Mouse (Mus musculus) spleen, adult 12 weeks (tissue): ENCODE measurements at regions not wholly inside any gene's neighbourhood (a gene's known extent, or its start where the extent isn't known, plus 50 kb on each side); places are given as distances from the start of the nearest gene placed in this dataset.

ENCODE experiments used
- DNase-seq: peaks from one replicate; pipeline ENCODE4 v3.0.0; 2022; ENCODE audit warnings: low spot score

DNA sequence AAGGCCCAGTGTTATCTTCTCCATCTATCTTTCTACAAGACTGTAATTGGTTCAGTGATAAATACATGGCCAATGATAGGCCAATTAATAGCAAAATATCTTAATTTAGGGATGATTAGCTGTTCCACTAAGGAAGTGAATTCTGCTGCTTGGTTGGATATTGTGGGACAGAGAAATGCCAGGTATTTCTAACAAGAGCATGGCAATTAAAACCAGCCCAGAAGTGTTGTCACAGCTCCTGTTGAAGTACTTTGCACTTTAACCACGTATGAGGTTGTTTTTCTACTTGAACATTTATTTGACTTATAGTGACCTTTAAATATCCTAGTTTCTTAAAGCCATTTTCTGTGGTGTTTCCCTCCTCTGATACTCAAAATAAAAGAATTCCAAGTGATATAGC is 65.7 kb upstream of the Acsl4 start:
- DNase-seq: no peak

DNA sequence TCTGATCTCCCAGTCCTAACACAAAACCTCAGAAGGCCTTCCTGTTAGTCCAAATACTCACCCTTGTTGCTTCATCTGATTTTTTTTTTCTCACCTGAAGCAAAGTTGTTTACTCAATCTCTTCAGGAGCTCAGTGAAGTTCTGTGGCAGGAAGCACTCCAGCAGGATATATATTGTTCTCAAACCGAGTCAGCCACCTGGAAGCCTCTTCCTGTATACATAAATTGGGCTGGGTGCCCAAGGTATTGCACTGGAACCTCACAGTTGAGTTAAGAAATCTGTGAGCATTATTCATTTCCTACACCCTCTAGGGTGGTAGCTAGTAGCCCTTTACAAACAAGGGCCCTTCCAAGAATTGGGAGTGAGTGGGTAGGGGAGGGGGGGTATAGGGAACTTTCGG is 73.8 kb upstream of the Acsl4 start:
- no peak for DNase-seq

DNA sequence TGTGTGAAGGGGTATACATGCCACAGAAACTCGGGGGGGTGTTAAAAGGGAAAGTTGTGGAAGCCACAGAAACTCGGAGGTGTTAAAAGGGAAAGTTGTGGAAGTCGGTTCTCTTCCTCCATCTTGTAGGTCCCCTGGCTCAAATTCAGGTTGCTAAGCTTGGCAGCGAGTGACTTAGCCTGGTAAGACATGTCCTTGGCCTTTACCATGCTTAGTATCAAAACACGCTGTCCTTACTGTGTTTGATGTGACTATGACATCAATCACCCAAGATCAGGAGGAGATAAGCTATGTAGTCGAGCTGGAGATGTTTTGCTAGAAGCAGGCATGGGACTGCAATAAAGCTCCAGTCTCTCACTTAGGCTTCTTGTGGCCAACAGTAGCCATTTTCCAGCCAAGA is 74.4 kb upstream of the Acsl4 start:
- no peak for DNase-seq

DNA sequence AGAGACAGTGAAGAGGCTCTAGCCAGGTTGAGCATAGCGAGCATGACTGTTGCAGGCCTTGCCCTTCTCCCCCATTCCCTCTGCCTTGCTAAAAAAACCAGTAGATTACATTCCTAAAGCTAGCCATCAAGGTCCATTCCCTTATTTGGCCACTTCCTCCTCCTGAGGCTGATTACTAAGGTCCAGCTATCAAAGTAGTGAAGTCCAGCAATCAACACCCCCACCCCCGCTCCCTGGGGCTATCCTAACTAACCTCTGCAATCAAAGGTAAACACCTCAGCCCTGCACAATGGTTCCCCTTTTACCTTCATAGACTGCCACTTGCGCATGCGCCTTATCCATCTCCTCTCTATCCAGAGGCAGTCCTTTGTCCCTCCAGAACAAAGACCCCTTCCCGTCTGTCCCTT is 77.5 kb upstream of the Acsl4 start:
- DNase-seq: no peak

DNA sequence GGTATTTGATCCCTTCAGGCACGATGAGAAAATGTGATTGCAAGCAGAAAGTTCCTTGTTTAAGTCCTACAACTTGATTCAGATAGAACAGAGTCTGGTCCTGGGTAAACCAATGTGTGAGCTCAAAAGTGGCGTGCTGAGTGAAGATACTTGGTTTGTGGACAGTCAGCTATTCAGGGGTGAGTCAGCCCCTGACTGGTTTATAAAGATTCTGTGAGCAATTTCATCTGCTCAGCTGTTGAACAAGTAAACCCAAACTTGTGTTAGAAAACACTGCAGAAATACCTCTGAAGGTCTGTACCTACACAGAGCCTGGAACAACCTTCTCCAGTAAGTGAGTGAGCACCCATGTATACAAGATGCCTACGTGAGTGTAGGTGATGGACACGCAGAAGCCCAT is 78.1 kb upstream of the Acsl4 start:
- DNase-seq: no peak

DNA sequence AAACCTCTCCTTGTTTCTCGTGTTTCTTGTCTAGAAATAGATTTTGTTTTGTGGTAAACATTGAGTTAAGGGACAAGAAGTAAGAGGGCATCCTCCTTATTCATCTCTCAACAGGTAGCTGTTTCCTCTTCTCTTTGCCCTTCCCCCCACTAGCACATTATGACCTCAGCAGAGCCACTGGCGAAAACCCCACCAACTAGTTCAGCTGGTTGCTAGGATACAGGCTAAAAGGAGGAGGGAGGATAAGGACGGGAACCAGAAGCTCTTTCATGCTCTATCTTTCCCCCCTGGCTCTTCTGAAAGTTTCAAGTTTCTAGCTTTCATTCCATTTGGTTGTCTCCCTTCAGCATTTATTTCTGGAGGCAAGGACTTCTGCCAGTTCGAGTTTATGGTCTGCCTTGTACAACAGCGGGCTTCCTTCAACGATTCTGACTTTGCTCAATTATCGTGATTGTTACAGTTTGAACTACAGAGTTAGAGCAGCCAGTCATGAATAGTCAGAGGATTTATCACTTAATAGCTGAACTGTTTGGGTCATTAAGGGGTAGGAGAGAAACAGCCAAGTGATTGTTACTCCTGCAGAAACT is 78.8 kb upstream of the Acsl4 start:
- no peak for DNase-seq

DNA sequence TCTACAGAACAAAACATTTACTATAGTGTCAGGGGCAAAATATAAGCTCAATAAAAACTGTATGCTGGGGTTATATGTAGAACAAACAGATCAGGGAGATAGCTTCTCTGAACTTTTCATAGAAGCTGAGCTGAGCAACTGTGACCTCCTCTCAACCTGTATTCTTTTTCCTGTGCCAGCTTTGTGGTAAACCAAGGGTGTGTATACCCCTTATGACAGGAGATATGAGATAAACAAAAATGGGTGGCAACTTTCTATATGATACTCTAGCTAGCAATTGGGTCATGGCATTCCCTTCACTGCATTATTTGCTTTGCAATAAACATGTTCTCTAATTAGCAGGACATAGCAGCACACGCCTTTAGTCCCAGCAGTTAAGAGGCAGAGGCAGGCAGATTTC is 79.7 kb upstream of the Acsl4 start:
- no peak for DNase-seq

DNA sequence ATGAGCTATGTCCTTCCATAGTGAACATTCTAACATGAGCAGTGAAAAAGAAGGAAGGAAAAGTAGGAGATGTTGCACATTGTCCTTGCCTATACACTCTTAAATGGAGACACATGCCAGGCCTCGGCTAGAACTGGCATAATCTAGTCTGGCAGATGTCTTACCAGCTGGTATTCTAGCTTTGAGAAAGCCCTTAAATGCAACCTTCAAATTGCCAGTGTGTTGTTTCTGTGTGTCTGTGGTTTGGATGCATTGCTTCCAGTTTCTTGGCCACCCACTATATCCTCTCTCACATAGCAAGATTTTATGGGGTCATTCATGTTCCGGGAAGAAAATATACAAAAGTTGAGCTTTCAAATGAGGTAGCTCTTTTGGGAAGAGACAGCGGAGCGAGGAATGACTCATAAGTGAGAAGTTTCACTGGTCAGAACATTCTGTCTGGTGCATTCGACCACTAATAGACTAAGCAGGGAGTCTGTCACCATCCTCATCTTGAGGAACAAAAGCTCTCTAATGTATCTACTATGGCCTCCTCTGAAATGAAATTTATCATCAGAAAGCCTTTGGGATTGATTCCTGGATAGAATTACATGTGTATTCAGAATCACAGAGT is 91.0 kb upstream of the Acsl4 start:
- DNase-seq: no peak

DNA sequence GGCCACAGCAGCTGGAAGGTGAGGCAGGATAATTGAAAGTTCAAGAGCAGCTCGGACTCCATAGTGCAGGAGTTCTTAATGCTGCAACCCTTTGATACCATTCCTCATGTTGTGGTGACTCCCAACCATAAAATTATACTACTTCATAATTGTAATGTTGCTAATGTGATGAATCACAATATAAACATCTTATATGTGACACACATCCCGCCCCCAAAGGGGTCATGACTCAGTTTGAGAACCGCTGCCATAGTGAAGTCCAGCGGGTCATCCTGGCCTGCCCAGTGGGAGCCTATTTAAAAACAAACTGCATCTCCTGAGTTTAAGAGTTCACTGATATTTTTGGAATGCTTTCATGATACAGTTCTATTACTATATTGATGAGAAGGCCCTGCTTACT is 97.7 kb upstream of the Acsl4 start:
- DNase-seq: no peak

DNA sequence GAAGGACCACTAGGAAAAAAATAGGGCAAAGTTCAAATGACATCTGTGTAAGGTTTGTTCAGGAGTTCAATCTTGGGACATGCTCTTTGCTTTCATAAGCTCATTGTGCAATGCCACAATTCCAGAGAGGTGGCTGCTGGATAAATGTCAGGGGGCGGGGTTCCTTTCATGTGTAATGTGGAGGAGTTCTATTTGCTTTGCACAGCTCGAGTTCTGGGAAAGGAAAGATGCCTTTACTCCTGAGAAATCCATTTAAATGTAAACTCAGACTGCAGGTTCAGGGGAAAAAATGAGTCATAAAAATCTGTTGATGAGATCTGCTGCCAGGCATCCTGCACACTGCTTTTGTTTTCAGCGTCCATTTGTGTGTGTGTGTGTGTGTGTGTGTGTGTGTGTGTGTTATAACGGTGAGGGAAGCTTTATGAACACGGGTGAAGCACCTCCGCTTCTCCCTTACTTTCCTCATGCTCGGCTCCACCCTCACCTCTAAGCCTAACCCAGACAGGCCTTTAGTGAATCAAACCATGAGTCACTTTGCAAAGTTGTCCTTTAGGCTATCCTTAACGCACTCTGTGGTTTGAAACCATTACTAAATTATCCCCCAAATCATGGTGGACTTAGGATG is 99.9 kb upstream of the Acsl4 start:
- DNase-seq: no peak

DNA sequence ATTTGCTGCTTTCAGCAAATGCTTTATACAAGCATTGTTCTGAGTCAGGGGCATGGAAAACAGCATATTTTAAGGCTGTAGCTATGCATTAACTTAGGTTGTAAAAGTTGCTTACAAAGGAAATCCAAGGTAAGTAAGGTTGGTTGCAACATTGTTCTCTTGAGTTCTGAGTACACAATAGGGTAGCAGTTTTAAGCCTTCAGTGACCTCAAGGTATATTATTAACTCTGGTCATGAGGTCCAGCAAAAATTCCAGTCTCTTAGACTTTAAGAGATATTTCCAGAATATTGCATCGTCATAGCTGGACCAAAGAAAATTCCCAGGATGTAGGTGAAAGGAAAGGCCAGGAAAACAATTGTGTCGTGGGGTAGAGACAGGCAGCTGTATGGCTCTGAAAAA is 110.8 kb upstream of the Acsl4 start:
- no peak for DNase-seq

DNA sequence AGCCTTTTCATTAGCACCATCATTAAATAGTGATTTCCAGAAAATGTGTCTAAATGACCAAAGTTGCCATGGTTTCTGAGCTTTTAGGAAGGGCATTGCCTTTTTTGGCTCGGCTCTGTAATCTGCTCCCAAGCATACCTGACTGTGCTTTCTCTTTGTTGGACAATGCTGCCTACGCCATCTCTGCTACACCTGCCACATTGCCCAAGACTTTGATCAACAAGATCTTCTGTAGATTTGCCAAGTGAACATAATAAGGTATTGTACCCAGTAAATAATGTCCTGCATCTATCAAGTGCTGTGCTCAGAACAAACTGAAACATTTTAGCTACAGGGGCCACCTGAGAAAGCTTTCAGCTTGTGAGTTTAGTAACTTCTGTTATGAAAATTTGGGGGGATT is 114.6 kb upstream of the Acsl4 start:
- DNase-seq: no peak

DNA sequence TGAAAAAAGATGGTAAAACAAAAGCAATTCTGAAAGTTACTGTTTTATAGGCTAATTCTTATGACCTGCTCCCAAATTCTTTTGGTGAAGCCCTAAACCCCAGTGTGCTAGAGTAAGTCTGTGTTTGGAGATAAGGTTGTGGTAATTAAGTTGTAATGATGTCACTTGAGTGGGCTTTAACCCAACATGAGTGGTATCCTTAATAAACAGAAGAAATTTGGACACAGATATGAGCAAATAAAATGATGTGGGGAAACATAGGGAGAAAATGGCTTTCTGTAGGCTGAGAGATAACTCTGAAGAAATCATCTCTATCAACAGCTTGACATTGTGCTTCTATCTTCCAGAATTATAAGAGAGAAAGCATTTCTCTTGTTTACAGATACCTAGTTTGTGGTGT is 117.1 kb upstream of the Acsl4 start:
- no peak for DNase-seq

DNA sequence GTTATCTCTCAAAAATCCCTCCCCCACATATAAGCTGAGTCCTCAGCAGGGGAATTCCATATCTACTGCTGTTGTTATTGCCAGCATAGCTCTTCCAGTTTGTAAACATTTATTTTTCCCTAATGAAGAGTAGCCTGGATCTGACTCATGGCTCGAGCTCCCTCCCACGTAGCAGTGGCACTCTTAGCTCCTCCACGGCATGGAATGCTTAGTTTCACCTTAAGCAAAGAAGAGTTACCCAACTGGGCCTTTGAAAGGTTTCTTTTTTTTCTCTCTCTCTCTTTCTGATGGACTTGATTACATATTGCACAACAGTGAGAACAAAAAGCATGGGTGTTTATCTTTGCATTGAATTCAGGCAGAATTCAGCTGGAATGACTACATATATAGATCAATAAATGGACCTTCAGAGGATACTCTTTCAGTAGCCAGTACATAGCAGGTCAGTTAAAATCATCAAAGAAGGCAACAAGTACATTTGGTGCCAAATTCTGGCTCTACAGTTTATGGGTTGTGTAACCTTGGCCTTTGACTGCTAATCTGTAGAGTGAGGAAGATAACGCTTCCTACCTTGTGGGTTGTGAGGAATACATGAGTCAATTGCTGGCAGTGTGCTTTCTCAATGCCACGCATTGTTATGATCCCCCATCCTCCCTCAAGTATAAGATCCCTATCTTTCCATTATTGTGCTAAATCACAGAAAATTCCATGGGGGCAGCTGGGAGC is 126.2 kb upstream of the Acsl4 start:
- DNase-seq: no peak

DNA sequence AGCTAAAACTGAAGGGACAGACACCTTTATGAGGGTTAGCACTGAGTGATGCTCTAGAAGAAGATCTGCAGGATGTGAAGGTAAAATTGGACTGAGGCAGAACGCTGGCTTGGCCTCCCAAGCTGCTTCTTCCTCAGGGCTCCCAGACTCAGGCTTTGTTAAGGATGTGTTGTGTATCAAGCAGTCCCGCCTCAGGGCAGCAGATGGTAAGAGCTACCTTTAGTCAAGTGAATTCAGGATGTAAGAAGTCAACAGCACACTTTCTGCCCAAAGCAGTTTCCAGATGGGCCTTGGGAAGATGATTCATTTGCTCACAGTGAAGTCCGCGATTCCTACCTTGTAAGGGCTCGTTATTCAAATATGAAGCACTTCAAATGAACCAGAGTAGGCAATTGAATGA is 126.9 kb upstream of the Acsl4 start:
- no peak for DNase-seq

DNA sequence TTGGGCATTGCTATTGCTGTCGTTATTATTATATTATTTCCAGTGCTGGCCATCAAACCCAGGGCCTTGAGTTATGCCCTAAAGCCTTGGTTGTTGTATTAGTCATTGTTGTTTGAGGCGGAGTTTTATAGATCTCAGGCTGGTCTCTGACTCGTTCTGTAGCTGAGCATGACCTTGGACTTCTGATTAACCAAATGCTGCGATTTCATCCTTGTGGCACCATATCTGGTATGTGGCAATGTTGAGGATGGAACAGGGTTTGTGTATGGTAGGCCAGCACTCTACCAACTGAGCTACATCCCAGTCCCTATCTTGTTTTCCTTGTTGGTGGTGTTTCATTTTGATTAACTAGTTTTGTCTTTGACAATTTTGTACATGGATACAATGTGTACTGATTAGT is 130.7 kb upstream of the Acsl4 start:
- DNase-seq: no peak

DNA sequence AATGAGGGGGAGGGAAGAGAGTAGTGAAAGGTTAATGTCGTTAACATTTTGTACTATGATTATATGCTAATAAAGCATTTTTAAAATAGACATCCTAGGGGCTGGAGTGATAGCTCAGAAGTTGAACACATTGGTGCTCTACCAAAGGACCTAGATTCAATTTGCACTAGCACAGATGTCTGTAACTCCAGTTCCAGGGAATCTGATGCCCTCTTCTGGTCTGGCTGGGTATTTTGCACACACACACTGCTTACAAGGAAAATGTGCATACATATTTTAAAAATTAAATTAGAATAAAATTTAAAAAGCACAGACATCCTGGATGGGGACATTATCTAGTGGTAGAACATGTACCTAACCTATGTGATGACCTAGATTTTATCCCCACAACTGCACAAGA is 136.6 kb upstream of the Acsl4 start:
- no peak for DNase-seq

DNA sequence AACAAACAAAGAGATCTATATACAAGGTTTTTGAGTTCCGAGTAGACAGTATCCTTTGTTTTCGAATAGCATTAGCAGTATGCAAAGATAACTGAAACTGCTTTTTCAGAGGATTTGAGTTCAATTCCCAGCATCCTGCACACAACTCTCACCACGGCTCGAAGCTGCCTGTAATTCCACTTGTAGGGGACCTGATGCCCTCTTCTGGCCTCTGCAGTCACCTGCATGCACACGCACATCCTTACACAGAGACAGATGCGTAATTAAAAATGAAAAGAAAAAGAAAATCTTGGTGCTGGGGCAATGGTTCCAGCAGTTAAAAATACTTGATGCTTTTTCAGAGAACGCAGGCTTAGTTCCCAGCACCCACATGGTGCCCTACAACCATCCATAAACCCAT is 139.6 kb upstream of the Acsl4 start:
- DNase-seq: no peak

DNA sequence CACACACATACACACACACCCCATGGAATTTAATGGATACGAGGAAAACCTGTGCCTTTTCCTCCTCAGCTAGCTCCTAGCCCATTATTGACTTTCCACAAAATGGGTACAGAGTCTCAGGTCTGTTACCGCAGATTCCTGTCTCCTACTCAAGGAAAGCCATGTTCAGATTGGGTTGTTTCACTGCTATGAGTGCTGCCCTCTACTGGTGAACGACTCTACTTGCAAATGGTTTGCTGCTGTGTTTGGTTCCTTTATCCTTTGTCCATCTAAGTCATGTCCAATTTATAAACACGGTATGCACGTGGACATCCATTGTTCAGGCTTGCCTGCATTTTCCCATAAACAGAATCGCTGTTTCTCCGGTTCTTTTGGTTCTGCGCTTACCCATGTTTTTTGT is 144.4 kb upstream of the Acsl4 start:
- peak; percentile 9 for DNase-seq

DNA sequence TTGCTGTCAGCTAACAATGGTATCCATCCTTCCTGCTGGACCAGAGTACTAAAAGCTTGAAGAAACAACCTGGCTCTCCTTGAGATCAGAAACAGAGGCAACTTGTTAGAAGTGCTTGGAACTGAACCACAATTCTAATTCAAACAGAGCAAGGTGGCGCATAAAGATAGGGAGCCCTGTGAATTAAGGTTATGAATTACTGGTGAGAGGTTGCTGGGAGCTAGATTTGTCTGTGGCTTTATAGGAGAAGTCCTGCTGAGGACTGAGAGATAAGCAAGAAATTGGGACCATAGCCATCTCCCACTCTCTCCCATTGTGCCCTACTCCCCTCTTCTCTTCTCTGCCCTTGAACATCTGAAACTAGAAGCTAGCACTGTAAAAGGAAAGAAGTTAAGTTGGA is 145.2 kb upstream of the Acsl4 start:
- no peak for DNase-seq

DNA sequence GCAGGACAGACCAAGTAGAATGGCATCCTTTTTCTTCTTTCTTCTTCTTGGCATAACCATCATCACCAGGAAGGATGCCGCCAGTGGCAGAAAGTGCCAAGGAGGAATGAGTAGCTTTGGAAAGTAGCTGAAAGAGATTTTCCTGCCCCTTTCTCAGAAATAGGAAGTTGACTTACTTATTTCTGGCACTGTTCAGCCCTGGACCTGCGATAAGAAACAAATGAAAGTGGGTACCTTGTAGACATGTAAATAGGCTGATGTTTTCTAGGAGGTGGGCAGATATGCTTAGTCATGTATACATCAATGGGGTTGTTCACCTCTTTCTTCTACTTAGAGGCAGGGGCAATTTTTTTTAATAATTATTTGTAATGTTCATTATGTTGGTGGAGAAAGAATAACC is 145.3 kb upstream of the Tmem164 start:
- no peak for DNase-seq

DNA sequence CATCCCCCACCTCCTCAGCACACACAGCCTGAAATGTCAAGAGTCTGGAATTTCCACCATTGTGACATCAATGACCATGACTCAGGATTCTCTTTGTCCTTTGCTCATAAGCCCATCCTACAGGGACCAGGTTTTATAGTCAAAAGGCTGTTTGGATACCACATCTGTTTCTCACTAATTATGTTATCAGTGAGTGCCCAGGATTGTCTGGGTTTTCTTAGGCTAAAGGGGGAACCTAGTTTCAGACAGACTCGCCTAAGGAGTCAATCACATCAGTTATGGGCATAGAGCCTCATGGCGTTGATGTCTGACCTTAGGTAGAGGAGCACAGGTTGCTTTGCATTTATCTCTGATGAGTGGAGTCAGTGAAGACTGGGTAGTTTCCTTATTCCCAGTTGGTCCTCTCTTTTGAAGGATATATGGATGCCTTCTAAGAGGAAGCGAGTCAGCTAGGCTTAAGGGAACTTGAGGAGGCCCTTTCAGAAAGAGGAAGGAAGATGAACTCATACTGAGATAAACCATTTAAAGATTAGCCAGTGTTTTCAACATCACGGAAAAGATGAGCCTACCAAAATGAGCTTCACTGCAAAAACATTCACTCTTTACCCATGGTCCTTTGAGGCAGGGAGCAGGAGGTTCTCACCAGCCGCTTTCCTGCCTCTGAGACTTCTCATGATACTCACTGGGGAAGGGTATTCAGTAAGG is 143.8 kb upstream of the Tmem164 start:
- no peak for DNase-seq

DNA sequence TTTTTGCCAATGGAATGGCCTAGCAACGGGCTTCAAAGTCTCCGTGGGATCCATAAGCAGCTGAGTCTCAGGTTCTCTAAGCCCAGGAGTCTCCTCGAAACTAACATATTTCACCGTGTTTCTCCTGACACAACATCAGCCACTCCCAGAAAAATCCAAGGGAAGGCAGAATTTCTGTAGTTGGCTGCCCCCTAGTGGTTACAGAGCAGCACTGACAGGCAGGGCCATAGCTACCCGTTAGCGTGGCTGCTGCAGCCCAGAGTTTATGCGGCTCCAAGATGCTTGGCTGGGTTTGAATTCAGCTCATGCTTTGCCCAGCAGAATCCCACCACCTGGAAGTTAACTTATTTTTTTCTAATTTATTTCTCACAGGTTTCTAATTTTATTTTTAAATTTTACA is 140.9 kb upstream of the Tmem164 start:
- DNase-seq: no peak
